Mouse (Mus musculus) forebrain, embryonic 11.5 days (tissue): Measurements from ENCODE around the gene Slc7a9. TPM values are rescaled to one million over a fixed set of nuclear protein-coding genes. Genes with fewer than 3 reads are reported as not detected.

Experiments
- ATAC-seq: fragments of 200-750 bp; cut with Nextera tagmentation; replicated peaks from 2 replicates; pipeline ENCODE4 v1.8.0; 2017; ENCODE audit warnings: moderate TSS enrichment; ENCODE audit not compliant: low FRiP score
- DNase-seq: peaks from one replicate; pipeline ENCODE4 v3.0.0-alpha.2; 2017; ENCODE audit warnings: low spot score
- H3K27ac ChIP-seq: fragments of 300-500 bp; sonication (generic); 2 replicates; pipeline ENCODE4 v1.5.1; 2014; ENCODE audit warnings: low read depth, low read length
- H3K27me3 ChIP-seq: fragments of 300-500 bp; sonication (generic); 2 replicates; pipeline ENCODE4 v1.6.1; 2014; ENCODE audit warnings: mild to moderate bottlenecking, low read length, mixed read lengths; ENCODE audit not compliant: control insufficient read depth, insufficient read depth
- H3K36me3 ChIP-seq: fragments of 300-500 bp; sonication (generic); 2 replicates; pipeline ENCODE4 v1.6.1; 2014; ENCODE audit warnings: mild to moderate bottlenecking, low read length, moderate library complexity, mixed read lengths; ENCODE audit not compliant: control insufficient read depth, insufficient read depth
- H3K4me1 ChIP-seq: fragments of 300-500 bp; sonication (generic); replicated peaks from 2 replicates; pipeline ENCODE4 v1.6.1; 2014; ENCODE audit warnings: low read length, mixed read lengths; ENCODE audit not compliant: control insufficient read depth, insufficient read depth
- H3K4me2 ChIP-seq: fragments of 300-500 bp; sonication (generic); 2 replicates; pipeline ENCODE4 v1.6.1; 2014; ENCODE audit warnings: low read depth, mild to moderate bottlenecking, low read length, moderate library complexity, mixed read lengths; ENCODE audit not compliant: severe bottlenecking
- H3K4me3 ChIP-seq: fragments of 300-500 bp; sonication (generic); 2 replicates; pipeline ENCODE4 v1.5.1; 2014; ENCODE audit warnings: low read depth, low read length
- H3K9ac ChIP-seq: fragments of 300-500 bp; sonication (generic); 2 replicates; pipeline ENCODE4 v1.6.1; 2014; ENCODE audit warnings: low read length
- H3K9me3 ChIP-seq: fragments of 300-500 bp; sonication (generic); 2 replicates; pipeline ENCODE4 v1.6.1; 2016; ENCODE audit warnings: low read length, mixed read lengths; ENCODE audit not compliant: control insufficient read depth
- WGBS: fragments of 180-500 bp; shearing (Covaris S2); extraction: QIAGEN DNeasy Blood & Tissue Kit; methylation state at CpG from one replicate; pipeline ENCODE4 v1.1.7; 2014; 5-methylcytosine and 5-hydroxymethylcytosine counted together
- polyA plus RNA-seq: library from polyadenylated mRNA; unstranded; fragments of >200 nt; fragmentation: Nextera tagmentation; extraction: Ambion mirVana; gene quantifications from 2 replicates; pipeline ENCODE4 v1.2.1, GENCODE M21; 2014

Gene Slc7a9
- polyA plus RNA-seq, 1 experiment from 2014 or later: 0.24 TPM

DNA sequence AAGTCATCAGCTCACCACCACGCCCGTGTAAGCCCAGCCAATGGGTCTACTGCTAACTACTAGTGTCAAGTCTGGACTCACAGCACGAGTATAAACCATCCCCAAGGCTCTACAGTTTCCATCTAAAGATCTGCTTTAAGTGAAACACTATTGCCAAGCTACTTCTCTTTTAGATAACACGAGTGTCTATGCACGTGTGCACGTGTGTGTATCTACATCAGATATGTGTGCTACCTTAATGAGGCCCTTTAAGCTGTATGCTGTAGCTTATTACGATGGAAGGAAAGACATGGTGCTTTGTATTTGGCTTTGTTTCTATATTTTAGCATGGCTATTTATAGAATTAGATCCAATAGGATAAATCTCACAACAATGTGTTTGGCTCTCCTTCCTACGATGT is 38.0 kb downstream of the Slc7a9 start:
- Histone ChIP-seq H3K9ac (no peak overlapping the region), H3K27me3 (no peaks in the 10 kb centered on the region), H3K9me3 (no peaks in the 10 kb centered on the region), H3K27ac (no peak overlapping the region), H3K4me1 (no peaks in the 10 kb centered on the region), H3K4me2 (no peak overlapping the region), H3K36me3 (no peaks in the 10 kb centered on the region), H3K4me3 (no peak overlapping the region)
- WGBS: 91% methylated on average over 8 of the region's 8 CpGs
- ATAC-seq: no peak
- DNase-seq: no peak

DNA sequence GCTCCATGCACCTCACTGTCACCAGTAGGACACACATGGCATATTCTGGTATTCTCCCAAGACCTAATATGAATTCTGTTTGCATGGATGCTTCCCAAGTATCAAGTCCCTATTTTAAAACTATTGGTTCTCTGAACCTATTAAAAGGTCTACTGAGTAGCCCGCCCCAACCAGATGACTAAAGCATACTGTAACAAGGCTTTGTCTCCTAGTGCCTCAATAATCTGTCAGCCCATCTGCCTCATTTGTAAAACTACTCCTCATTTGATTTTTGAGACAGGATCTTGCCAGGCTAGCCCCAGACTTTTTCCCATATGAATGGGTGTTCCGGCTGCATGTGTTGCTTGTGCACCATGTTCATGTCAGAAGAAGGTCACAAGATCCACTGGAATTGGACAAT is 41.6 kb downstream of the Slc7a9 start:
- no peaks in the 10 kb centered on the region for H3K27me3 ChIP-seq
- H3K36me3 ChIP-seq: no peaks in the 10 kb centered on the region
- no peak overlapping the region for H3K9ac ChIP-seq
- WGBS: 93% methylated on average over 2 of the region's 2 CpGs
- no peak for ATAC-seq
- no peaks in the 10 kb centered on the region for H3K4me1 ChIP-seq
- H3K9me3 ChIP-seq: no peaks in the 10 kb centered on the region
- no peak overlapping the region for H3K4me2 ChIP-seq
- no peak for DNase-seq
- H3K4me3 ChIP-seq: no peak overlapping the region
- no peak overlapping the region for H3K27ac ChIP-seq

DNA sequence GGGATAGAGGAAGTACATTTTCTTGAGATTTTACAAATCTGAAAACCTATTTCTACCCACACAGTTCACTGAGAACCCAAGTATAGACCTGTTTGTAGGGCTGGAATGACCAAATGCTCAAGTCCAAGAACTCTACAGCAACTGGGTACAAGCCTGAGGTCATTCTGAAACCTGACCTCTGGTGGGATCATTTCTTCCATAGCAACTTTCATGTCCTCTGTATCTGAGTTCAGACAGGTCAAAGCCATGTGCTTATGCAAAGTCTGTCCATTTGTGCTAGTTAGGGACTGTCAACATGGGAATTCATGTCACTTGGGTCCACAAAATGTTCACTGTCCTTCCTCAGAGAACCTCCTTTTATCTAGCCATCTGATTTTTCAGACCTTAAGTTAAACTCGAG is 42.4 kb downstream of the Slc7a9 start:
- Histone ChIP-seq H3K27me3 (no peaks in the 10 kb centered on the region), H3K9ac (no peak overlapping the region), H3K9me3 (no peaks in the 10 kb centered on the region), H3K36me3 (no peaks in the 10 kb centered on the region), H3K4me1 (no peaks in the 10 kb centered on the region), H3K27ac (no peak overlapping the region), H3K4me3 (no peak overlapping the region), H3K4me2 (no peak overlapping the region)
- DNase-seq (no peak), ATAC-seq (no peak)
- 87% methylated on average over 1 of the region's 1 CpGs for WGBS

DNA sequence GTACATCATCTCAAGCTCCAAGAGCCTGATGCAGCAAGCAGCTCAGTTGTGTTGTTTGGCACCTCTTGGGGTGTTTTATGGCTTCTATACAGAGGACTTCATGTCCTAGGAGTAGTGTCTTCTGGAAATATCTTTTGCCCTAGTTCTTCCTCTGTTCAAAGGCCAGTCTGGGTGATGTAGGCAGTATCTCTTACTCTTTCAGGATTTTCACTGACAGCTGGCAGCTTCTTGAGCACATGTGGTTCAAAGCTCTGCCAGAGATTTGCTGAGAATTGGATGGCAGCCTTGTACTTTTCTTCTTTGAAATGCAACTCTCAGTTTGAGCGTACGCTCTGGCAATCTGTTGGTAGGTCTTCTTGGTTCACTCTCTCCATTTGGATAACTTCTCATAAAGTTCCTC is 48.9 kb downstream of the Slc7a9 start:
- no peak overlapping the region for H3K9ac ChIP-seq
- DNase-seq: no peak
- H3K4me2 ChIP-seq: no peak overlapping the region
- WGBS: 90% methylated on average over 2 of the region's 2 CpGs
- H3K9me3 ChIP-seq: no peaks in the 10 kb centered on the region
- H3K4me3 ChIP-seq: no peak overlapping the region
- H3K36me3 ChIP-seq: no peaks in the 10 kb centered on the region
- no peaks in the 10 kb centered on the region for H3K4me1 ChIP-seq
- no peak overlapping the region for H3K27ac ChIP-seq
- ATAC-seq: no peak
- no peaks in the 10 kb centered on the region for H3K27me3 ChIP-seq

DNA sequence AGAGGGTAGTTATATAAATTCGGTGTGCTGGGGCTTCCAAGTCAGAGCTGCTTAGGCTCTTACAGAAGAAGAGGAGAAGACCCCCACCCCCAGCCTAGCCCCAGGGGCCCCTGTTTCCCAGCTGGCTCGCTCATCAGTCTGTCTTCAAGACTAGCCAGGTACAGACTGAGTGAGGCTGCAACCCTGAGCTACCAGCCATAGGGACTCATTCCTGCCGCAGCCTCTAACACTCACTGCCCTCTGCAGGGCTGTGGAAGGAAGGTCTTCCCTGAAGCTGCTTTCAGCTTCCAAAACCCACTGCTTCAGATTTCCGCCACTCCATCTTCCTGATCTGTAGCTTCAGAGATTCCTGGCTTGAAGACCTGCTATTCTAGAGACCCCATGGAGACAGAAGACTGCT is 53.4 kb downstream of the Slc7a9 start:
- Histone ChIP-seq H3K9ac (no peak overlapping the region), H3K27me3 (no peaks in the 10 kb centered on the region), H3K36me3 (no peaks in the 10 kb centered on the region), H3K4me2 (no peak overlapping the region), H3K4me3 (no peak overlapping the region), H3K4me1 (no peaks in the 10 kb centered on the region), H3K27ac (no peak overlapping the region), H3K9me3 (no peaks in the 10 kb centered on the region)
- WGBS: 17% methylated on average over 4 of the region's 4 CpGs
- no peak for ATAC-seq
- peak; percentile 57 for DNase-seq

Other genes starting within 250 kb of the Slc7a9 start
- gene Lrp3, start 233.3 kb upstream of the Slc7a9 start, polyA plus RNA-seq: 18.6 and 19.1 TPM in 2 replicates
- gene Gpatch1, start 130.4 kb upstream of the Slc7a9 start, polyA plus RNA-seq: 19.5 and 19.7 TPM in 2 replicates
- gene Rhpn2, start 114.6 kb upstream of the Slc7a9 start, polyA plus RNA-seq: 1.6 and 2.9 TPM in 2 replicates
- gene Faap24, start 52.0 kb upstream of the Slc7a9 start, polyA plus RNA-seq: 26.4 and 27.2 TPM in 2 replicates
- 58.2 and 61.7 TPM in 2 replicates for gene Cep89, start 51.8 kb upstream of the Slc7a9 start, polyA plus RNA-seq
- not detected in 2 replicates for gene Tdrd12, start 88.9 kb downstream of the Slc7a9 start, polyA plus RNA-seq
- gene Nudt19, start 107.5 kb downstream of the Slc7a9 start, polyA plus RNA-seq: 43.3 and 45.7 TPM in 2 replicates
- gene Rgs9bp, start 136.8 kb downstream of the Slc7a9 start, polyA plus RNA-seq: 0.21 and 0.32 TPM in 2 replicates
- gene Ankrd27, start 137.4 kb downstream of the Slc7a9 start, polyA plus RNA-seq: 30.5 and 35.9 TPM in 2 replicates
- 305 TPM in 2 replicates for gene Pdcd5, start 198.7 kb downstream of the Slc7a9 start, polyA plus RNA-seq